Mouse (Mus musculus): ENCODE results near the gene Diras2. TPM values are rescaled to one million over a fixed set of nuclear protein-coding genes. Genes with fewer than 3 reads are reported as not detected.

Gene Diras2
- polyA plus RNA-seq, 1 experiment from 2014 or later: 3.9 TPM

- no peak overlapping the region for H3K4me2 ChIP-seq (ENCODE audit: low read length)
- H3K4me1 ChIP-seq (ENCODE audit: control insufficient read depth, insufficient read depth, low read length): peaks cover 12% of the 10 kb centered on the region; the same call in 1 of the 2 replicates
- H3K9ac ChIP-seq (replicated peaks; ENCODE audit: low read length): no peak overlapping the region
- ATAC-seq (ENCODE audit: low FRiP score, low TSS enrichment) (no peak), DNase-seq (no peak)
- no peaks in the 10 kb centered on the region for H3K36me3 ChIP-seq (ENCODE audit: control insufficient read depth, insufficient read depth, low read length)
- H3K4me3 ChIP-seq (replicated peaks; ENCODE audit: low read depth, low read length): no peak overlapping the region
- no peaks in the 10 kb centered on the region for H3K27me3 ChIP-seq (ENCODE audit: control insufficient read depth, insufficient read depth, low read length)
- no peaks in the 10 kb centered on the region for H3K9me3 ChIP-seq (ENCODE audit: control insufficient read depth, low read length)
- whole genome bisulfite sequencing: 90% methylated on average over 11 of the region's 11 CpGs
- no peak overlapping the region for H3K27ac ChIP-seq (replicated peaks; ENCODE audit: low read depth, low read length)
These were observed 76.3 kb downstream of the Diras2 start for GRCm38 (mm10) chr13:52454708-52455250.

Other genes starting within 250 kb of the Diras2 start
- gene Syk, start 51.9 kb upstream of the Diras2 start, polyA plus RNA-seq (2014; fragmentation: Nextera tagmentation; extraction: Ambion mirVana): 0.77 and 1.9 TPM in 2 replicates

Data from midbrain, embryonic 14.5 days (tissue).